Mouse (Mus musculus) E14TG2a.4 (cell line): Measurements from ENCODE around the gene Cpsf6.

Source experiments
- CTCF ChIP-seq: conservative IDR thresholded peaks from 2 replicates; pipeline ENCODE4 v1.5.1; 2014; ENCODE audit warnings: low read length
- POU5F1 ChIP-seq: IDR thresholded peaks from 2 replicates; pipeline ENCODE4 v1.6.1; 2014; ENCODE audit warnings: low read length, borderline replicate concordance

DNA sequence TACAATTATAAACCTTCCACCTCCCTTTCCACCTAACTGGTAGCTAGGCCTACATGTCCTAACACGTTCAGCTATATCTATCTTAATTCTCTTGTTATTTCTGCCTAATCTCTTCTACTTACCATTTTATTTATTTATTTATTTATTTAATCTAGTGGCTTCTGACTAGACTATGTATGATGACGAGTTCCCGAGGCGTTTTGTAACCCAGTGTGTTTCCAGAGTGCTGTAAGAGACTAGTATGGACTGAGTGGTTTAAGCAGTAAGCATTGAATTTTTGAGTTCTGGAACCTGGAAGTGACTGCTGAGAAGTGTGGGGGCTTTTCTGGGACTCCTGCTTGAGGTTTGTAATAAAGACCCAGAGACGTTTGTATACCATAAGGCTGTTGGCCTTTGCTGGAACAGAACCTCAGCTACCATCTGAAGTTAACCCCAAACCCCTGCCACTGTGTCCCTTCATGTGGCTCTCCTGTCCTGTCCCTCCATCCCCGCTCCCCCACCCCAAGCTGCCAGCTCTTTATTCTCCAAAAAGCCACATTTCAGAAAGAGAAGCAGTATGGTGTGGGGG is 30.8 kb upstream of the Cpsf6 start:
- no peak for TF ChIP-seq CTCF
- TF ChIP-seq POU5F1: no peak
